Mouse (Mus musculus) fat pad, adult 2 months (tissue): ENCODE measurements around the gene Ezh1.

Source experiments
- DNase-seq: peaks from one replicate; pipeline ENCODE4 v3.0.0-alpha.2; 2011; ENCODE audit warnings: low read depth, low spot score; ENCODE audit errors: extremely low read depth

Gene Ezh1

DNA sequence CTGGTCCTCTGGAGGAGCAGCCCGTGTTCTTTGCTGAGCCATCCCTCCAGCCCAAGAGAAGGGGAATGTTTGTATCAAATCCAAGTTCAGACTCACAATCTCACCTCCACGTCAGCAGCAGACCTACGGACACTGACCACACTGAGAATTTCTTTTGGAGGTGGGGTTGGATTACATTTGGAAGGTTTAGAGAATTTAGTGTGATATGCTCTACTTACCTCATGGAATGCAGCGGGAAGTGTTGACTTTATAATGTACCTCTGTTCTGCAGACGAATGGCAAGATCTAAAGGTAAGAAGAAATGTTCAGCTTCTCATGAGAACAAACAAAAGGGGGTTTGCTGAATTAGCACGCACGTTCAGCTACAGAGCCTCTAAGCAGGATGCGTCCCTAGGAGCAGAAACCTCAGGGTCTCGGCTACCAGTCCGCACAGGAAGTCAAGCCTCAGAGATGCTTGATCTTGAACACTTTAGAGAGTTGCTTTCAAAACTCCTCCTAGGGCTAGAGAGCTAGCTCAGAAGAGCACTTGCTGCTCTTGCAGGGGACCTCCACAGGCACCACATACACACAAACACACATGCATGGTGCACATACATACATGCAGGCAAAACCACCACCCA is 7.7 kb downstream of the Ezh1 start:
- no peak for DNase-seq

- no peak for DNase-seq
These were observed 9.3 kb downstream of the Ezh1 start for GRCm38 (mm10) chr11:101216936-101217335.

- DNase-seq = no peak
These were observed 14.3 kb downstream of the Ezh1 start for GRCm38 (mm10) chr11:101211970-101212369.

DNA sequence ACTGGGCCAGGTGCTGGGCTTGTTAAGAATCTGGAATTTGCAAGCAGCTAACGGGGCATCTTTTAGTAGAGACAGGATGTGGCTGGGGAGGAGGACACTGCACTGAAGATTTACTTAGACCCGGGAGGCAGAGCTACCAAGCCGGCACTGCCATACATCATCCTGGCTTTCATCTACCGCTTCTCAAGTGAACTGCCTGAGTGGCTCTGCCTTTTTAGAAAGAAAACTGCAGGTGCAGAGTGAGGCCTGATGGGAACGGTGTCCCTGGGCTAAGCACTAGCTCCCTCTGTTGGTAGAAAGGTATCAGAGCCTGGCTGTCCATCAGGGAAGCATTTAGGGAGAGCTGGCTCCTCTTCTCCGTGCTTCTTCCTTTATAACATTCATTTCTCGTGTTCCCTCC is 25.3 kb downstream of the Ezh1 start:
- no peak for DNase-seq

DNA sequence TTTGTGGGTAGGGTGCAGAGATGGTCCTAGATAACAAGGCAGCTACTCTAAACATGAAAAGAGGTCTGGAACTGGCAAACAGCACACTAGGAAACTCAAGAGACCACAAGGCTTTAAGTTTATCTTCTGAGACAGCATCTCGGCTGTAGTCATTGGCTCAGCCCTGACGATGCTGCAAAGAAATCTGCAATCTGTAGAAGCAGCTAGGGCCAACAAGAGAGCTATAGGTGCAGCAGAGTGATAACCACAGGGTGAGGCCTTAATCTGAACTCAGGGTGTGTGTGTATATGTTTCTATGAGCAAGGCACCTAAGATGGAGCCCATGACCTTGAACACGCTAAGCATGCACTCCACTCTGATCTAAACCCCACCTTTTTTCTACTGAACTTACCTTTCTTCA is 26.7 kb downstream of the Ezh1 start:
- no peak for DNase-seq

DNA sequence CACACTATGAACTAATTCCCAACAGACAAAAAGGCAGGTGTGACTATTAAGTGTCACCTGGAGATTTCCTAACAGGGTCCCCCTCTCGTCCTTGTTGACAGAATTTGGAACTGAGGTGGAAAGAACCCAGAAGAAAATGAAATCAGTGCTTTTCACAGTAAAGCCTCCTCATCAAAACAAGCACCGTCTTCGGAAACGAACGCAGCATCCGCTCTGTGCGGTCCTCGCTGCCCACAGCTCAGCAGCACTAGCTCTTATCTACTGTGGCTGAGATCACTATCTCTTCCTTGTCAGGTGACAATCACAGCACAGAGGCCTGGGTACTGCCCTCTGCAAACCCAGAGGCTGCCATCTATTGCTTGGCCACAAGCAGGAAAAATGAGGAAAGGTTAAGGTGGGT is 30.1 kb downstream of the Ezh1 start:
- no peak for DNase-seq

GRCm38 (mm10) chr11:101195571-101195970 is 30.7 kb downstream of the Ezh1 start:
- DNase-seq = no peak

- no peak for DNase-seq
These were observed 31.2 kb downstream of the Ezh1 start for GRCm38 (mm10) chr11:101195101-101195500.

- no peak for DNase-seq
These were observed 31.6 kb downstream of the Ezh1 start for GRCm38 (mm10) chr11:101194643-101195042.

DNA sequence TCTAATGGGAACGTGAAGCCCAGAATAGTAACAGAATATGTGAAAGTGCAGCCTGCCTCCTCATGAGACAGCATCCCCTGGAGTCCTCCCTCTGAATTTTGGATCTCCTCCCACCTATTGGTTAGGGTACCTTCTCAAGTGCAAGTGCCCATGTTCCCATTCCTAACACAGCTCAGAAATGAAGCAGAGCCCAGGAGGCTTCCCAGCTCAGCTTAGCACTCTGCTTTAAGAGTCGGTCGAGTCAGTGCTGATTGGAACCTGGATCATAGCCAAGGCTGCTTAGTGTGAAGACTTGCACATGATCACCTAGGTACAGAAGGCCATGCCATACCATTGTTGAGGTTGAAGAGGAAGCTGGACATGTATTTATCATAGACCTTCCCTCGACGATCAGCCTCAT is 32.1 kb downstream of the Ezh1 start:
- no peak for DNase-seq

DNA sequence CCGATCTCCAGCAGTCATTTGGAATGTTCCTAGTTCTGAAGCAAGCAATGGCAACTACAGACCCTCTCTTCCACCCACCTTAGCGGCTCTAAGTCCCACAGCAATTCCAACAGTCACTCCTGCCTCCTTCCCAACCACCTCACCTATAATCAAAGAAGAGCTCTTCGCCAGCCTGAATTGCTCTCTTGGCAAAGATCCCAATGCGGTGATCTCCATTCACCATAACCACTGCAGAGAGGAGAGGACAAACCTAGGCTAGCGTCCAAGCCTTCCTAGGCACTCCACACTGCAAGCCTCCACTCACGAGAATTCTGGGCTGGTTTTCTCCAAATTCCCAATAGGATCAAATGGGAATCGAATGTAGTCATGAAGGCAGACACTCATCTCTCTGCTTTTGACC is 33.2 kb downstream of the Ezh1 start:
- no peak for DNase-seq

GRCm38 (mm10) chr11:101192646-101193045 is 33.6 kb downstream of the Ezh1 start:
- DNase-seq = no peak

DNA sequence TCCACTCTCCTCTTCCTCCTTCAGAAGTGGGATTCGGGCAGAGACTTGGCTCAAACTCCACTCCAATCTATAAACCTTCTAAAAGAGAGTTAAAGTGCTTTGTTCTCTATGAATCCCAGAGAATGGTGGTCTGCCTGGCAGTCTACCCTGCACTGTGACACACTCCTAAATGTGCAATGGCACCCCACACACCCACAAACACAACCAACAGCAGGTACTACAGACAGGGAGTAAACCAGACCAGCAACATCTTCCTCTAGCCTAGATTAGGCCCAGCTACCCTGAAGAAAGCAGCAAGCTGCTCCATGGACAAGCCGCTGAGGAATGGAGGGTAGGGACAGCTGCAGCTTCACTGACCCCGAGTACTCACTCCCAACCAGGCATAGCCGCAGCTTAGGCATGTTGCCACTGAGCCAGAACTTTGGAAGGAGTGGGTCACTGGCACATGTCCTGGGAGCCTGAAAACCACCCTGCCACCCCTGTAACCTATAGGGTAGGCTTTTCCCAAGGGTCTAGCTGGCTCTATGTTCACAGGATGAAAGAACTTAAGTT is 34.3 kb downstream of the Ezh1 start:
- no peak for DNase-seq

- no peak for DNase-seq
These were observed 35.1 kb downstream of the Ezh1 start for GRCm38 (mm10) chr11:101190913-101191907.

GRCm38 (mm10) chr11:101190181-101190912 is 35.9 kb downstream of the Ezh1 start:
- DNase-seq = no peak

DNA sequence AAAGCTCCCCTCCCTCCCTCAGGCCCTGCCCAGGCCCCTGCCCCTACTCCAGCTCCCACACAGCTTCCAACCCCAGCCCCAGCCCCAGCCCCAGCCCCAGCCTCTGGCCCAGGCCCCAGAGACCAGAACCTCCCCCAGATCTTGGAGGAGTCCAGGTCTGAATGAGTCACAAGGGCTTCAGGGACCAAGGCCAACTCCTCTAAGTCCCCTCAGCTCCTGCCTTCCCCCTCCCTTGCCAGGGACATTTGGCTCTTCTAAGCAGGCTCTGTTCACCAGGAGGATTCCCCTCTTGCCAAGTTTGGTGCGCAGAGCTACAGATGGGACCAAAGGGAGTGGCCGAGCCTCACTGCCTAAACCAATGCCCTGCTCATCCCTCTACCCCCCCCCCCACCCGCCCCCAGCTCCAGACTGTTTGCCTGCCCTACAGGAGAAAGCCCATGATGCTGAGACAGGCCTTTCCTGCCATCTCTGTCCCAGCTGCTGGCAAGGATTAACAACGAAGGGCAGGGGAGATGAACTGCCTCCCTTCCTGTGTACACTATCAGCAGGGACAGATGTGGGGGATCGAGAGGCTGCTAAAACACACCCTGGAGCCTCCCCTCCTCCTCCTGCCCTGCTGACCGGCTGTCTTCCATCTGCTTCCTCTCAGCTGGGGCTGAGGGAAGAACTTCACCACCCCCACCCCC is 36.6 kb downstream of the Ezh1 start:
- DNase-seq = no peak

DNA sequence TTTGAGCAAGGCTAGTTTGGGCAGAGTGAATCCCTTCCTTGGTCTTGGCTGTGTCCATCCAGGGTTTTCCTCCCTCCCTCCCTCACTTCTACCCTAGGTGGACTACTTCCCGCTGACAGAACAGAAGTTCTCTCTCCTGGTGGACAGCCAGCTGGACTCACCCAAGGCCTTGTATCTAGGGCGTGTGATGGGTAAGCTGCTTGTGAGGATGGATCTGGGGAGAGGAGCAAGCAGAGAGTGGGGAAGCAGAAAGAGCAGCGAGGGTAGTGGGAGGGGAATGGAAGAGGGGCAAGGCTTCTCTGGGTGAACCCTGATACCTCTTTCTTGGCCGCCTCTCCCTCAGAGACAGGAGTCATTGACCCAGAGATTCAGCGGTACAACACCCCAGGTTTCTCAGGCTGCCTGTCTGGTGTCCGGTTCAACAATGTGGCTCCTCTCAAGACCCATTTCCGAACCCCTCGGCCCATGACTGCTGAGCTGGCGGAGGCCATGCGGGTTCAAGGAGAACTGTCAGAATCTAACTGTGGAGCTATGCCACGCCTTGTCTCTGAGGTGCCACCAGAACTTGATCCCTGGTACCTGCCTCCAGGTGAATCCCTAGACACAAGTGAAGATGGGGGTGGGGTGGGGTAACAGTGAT is 38.0 kb downstream of the Ezh1 start:
- DNase-seq = no peak

GRCm38 (mm10) chr11:101187541-101187940 is 38.7 kb downstream of the Ezh1 start:
- DNase-seq = no peak

- DNase-seq = no peak
These were observed 39.6 kb downstream of the Ezh1 start for GRCm38 (mm10) chr11:101186526-101187247.

GRCm38 (mm10) chr11:101185441-101185840 is 40.8 kb downstream of the Ezh1 start:
- DNase-seq = no peak
